Mouse (Mus musculus) lung, embryonic 15.5 days (tissue): ENCODE data around the gene Lrrc4c. TPM values are rescaled to one million over a fixed set of nuclear protein-coding genes. Genes with fewer than 3 reads are reported as not detected.

Source experiments
- ATAC-seq: fragments of 200-750 bp; cut with Nextera tagmentation; 2 replicates; pipeline ENCODE4 v1.8.0; 2017; ENCODE audit warnings: moderate number of reproducible peaks, borderline replicate concordance; ENCODE audit not compliant: low FRiP score, low TSS enrichment; ENCODE audit errors: extremely low read depth
- H3K27ac ChIP-seq: fragments of 300-500 bp; sonication (generic); 2 replicates; pipeline ENCODE4 v1.5.1; 2015; ENCODE audit warnings: moderate library complexity, mild to moderate bottlenecking, inconsistent platforms
- H3K27me3 ChIP-seq: fragments of 300-500 bp; sonication (generic); 2 replicates; pipeline ENCODE4 v1.6.1; 2015; ENCODE audit warnings: inconsistent platforms
- H3K36me3 ChIP-seq: fragments of 300-500 bp; sonication (generic); 2 replicates; pipeline ENCODE4 v1.6.1; 2015; ENCODE audit warnings: inconsistent platforms
- H3K4me1 ChIP-seq: fragments of 300-500 bp; sonication (generic); 2 replicates; pipeline ENCODE4 v1.6.1; 2015; ENCODE audit warnings: inconsistent platforms
- H3K4me2 ChIP-seq: fragments of 300-500 bp; sonication (generic); 2 replicates; pipeline ENCODE4 v1.6.1; 2015; ENCODE audit warnings: inconsistent platforms, mild to moderate bottlenecking, moderate library complexity
- H3K4me3 ChIP-seq: fragments of 300-500 bp; sonication (generic); 2 replicates; pipeline ENCODE4 v1.5.1; 2015; ENCODE audit warnings: mild to moderate bottlenecking, inconsistent platforms
- H3K9ac ChIP-seq: fragments of 300-500 bp; sonication (generic); 2 replicates; pipeline ENCODE4 v1.6.1; 2015; ENCODE audit warnings: inconsistent platforms
- H3K9me3 ChIP-seq: fragments of 300-500 bp; sonication (generic); 2 replicates; pipeline ENCODE4 v1.6.1; 2016; ENCODE audit warnings: inconsistent platforms
- WGBS: fragments of 180-500 bp; shearing (Covaris S2); methylation state at CpG from one replicate; pipeline ENCODE4 v1.1.7; 2015; 5-methylcytosine and 5-hydroxymethylcytosine counted together
- polyA plus RNA-seq: library from polyadenylated mRNA; unstranded; fragments of >200 nt; fragmentation: Nextera tagmentation; extraction: Ambion mirVana; gene quantifications from 2 replicates; pipeline ENCODE4 v1.2.1, GENCODE M21; 2015

The Lrrc4c gene
- polyA plus RNA-seq, 1 experiment from 2014 or later, result 0.72 TPM

DNA sequence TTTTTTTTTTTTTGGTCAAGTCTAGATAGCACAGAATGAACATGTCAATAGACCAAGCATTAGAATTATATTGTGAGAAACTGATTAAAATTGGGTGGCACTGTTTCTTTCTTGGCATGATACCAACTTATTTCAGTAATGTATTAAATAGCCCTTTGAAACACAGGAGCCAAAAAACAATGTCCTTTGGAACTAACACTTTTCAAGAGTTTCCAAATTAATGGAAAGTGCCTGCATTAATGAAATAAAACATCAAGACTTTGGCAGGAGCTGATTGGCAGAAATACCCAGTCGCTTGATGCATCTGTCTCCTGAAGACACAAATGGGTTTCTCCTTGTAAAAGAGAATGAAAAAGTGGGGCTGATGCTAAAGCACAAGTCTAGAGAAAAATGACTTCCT lies 1184.5 kb downstream of the Lrrc4c start:
- no peaks in the 10 kb centered on the region for H3K4me1 ChIP-seq
- no peak for ATAC-seq
- no peak overlapping the region for H3K9ac ChIP-seq
- no peaks in the 10 kb centered on the region for H3K27me3 ChIP-seq
- H3K9me3 ChIP-seq, result no peaks in the 10 kb centered on the region
- H3K4me3 ChIP-seq, result no peak overlapping the region
- WGBS, result 88% methylated on average over 1 of the region's 1 CpGs
- H3K27ac ChIP-seq, result no peak overlapping the region
- no peak overlapping the region for H3K4me2 ChIP-seq
- no peaks in the 10 kb centered on the region for H3K36me3 ChIP-seq

DNA sequence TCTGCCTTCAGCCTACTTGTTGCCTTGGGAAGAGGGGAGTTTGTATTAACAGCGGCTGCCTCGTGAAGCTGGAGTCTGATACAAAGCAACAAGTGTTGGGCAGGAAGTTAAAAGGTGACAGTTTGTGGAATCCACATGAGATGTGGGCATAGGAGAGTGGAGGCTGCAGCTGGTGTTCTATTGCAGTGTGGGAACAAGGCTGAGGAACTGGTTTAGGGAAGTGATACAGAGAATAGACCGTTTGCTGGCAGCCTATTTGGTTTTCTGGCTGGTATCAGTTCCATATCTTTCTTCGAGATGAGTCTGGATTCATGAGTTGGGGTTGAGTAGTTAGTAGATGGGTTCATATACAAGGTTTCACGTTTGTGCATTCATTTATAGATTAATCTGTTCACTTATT lies 1186.9 kb downstream of the Lrrc4c start:
- Histone ChIP-seq H3K36me3 (no peaks in the 10 kb centered on the region), H3K4me3 (no peak overlapping the region), H3K9me3 (no peaks in the 10 kb centered on the region), H3K27ac (no peak overlapping the region), H3K4me1 (no peaks in the 10 kb centered on the region), H3K4me2 (no peak overlapping the region), H3K9ac (no peak overlapping the region), H3K27me3 (no peaks in the 10 kb centered on the region)
- no peak for ATAC-seq
- WGBS, result 68% methylated on average over 5 of the region's 5 CpGs

DNA sequence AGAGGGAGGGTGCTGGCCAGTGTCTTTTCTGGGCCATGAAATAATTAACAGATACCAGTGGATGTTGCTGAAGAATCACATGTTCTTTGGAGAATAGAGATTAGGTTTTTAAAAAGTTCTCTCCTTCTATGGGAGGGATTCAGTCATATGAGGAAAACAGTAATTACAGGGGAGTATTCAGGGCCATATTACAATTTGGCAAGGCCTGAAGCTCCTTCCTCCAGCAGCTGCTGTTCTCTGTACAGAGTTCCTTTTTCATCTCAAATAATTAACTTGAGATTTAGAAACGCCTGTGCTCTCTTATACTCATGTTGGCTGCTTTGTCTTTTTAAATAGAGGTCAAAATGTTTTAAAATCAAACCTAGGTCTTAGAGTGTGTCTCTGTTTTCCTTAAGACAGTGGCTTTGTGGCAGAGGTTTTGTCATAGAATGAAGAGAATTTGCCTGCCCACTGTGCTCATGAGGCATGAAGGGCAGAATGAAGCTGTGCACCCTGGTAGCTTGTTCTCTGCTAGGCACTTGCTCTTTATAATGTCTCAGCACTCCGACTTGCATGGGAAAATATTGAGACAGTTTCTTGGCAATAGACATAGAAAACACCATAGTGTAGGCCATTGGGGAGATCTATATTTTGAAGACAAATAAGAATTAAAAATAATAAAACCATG lies 1206.4 kb downstream of the Lrrc4c start:
- WGBS, result 58% methylated on average over 2 of the region's 2 CpGs
- ATAC-seq, result no peak
- Histone ChIP-seq H3K27me3 (no peaks in the 10 kb centered on the region), H3K4me3 (no peak overlapping the region), H3K9me3 (no peaks in the 10 kb centered on the region), H3K27ac (no peak overlapping the region), H3K4me2 (no peak overlapping the region), H3K4me1 (no peaks in the 10 kb centered on the region), H3K36me3 (no peaks in the 10 kb centered on the region), H3K9ac (no peak overlapping the region)

DNA sequence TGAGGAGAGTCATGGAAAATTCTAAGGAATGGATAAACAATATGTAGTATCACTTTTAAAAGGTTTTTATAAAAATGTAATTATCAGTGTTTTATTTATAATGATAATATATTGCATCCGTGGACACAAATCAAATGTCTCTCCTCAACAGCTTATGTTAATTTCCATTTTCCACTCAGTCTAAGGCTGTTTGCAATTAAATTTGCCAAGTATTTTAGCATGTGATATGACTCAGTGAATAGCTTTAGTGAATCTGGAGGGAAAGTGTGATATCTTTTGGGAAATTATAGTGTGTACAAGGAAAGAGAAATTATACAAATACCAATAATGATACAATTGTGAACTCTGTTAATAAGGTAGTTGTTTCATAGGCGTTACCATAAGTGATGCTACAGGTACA lies 1207.1 kb downstream of the Lrrc4c start:
- H3K36me3 ChIP-seq, result no peaks in the 10 kb centered on the region

DNA sequence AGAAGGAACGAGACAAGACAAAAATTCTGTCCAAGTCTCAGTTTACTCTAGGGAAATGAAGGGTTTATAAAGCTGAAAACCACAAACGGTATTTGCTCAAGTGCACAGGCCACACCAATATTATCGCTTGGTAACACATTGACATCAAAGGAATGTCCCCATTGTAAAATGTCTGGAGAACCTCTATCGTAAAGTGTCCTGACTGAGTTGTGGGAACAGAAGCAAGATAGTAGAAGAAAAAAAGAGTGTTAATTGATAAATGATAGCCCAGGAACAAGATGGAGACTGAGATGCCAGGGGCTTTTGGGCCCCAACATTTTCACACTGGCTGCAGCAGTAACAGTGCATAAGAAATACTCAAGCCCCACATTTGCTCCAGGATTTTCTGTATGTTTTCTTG lies 1212.7 kb downstream of the Lrrc4c start:
- Histone ChIP-seq H3K9me3 (no peaks in the 10 kb centered on the region), H3K27me3 (no peaks in the 10 kb centered on the region), H3K4me3 (no peak overlapping the region), H3K27ac (no peak overlapping the region), H3K9ac (no peak overlapping the region), H3K36me3 (no peaks in the 10 kb centered on the region), H3K4me2 (no peak overlapping the region), H3K4me1 (no peaks in the 10 kb centered on the region)
- 57% methylated on average over 4 of the region's 4 CpGs for WGBS
- no peak for ATAC-seq

More for the DNA sequence above, 1207.1 kb downstream of the Lrrc4c start:
- H3K4me3 ChIP-seq, result no peak overlapping the region
- H3K27ac ChIP-seq, result no peak overlapping the region
- H3K4me2 ChIP-seq, result no peak overlapping the region
- H3K27me3 ChIP-seq, result no peaks in the 10 kb centered on the region
- H3K9me3 ChIP-seq, result no peaks in the 10 kb centered on the region
- 81% methylated on average over 2 of the region's 2 CpGs for WGBS
- no peaks in the 10 kb centered on the region for H3K4me1 ChIP-seq
- no peak for ATAC-seq
- no peak overlapping the region for H3K9ac ChIP-seq

DNA sequence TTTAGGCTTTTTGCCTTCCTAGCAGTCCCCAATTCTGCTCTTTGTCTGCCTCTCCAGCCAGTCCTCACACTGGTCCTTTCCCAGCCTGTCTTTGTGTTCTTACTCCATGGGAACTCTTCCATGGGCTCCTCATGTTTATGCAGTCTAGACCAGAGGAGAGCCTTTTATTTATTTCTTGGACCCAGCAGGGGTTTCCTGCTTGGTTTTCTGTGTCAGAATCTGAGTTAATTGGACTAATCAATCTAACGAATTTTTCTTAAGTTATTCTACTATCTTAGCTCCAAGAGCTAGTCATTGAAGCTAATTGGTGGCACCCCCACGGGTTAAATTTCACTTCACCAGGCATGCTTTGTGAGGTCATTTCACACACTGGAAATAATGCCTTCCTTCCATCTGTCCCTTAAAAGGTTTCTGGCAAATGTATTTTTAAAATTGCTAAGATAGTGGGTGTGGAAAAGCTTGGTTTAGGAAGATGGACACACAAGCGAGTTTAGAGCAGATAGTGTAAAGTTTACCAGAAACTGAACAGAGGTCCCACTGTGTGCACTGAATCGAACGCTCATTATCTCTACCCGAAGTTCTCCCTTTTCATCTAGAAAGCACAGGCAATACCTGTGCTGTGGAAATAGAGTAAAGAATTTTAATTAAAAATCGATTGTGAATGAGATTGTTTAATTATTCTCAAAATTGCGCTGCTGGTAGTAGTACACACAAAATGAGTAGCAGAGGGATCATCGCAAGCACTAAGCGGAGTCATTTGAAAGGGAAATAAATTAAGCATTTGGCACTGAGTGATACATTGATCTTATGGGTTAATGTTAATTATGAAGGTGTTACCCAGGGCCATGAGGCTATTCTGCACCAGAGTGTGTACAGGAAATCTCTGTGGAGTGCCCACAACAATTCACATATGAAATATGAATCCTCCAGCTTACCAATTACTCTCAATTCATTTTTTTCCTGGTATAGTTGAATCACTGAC lies 1226.0 kb downstream of the Lrrc4c start:
- no peaks in the 10 kb centered on the region for H3K36me3 ChIP-seq
- H3K4me2 ChIP-seq, result no peak overlapping the region
- no peak overlapping the region for H3K9ac ChIP-seq
- no peak overlapping the region for H3K4me3 ChIP-seq
- ATAC-seq, result no peak
- H3K4me1 ChIP-seq, result no peaks in the 10 kb centered on the region
- H3K9me3 ChIP-seq, result no peaks in the 10 kb centered on the region
- H3K27ac ChIP-seq, result no peak overlapping the region
- H3K27me3 ChIP-seq, result no peaks in the 10 kb centered on the region
- 74% methylated on average over 10 of the region's 10 CpGs for WGBS

DNA sequence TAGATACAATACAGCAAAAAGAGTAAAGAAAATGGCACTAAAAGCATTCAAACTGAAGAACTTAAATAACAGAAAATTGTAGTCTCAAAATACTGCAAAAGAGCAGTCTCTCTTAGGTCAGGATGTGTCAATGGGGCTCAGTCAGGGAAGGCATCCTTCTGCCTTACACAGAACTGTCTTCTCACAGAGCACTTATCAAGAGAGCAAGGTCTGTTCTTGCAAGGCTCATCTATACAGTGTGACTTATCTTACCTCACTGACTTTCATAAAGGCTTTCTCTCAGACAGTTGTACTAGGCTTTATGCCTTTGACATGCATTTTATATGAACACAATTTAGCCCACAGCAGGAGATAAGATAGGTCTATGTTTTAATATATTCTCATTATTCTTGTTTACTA lies 1226.7 kb downstream of the Lrrc4c start:
- no peaks in the 10 kb centered on the region for H3K4me1 ChIP-seq
- no peak for ATAC-seq

DNA sequence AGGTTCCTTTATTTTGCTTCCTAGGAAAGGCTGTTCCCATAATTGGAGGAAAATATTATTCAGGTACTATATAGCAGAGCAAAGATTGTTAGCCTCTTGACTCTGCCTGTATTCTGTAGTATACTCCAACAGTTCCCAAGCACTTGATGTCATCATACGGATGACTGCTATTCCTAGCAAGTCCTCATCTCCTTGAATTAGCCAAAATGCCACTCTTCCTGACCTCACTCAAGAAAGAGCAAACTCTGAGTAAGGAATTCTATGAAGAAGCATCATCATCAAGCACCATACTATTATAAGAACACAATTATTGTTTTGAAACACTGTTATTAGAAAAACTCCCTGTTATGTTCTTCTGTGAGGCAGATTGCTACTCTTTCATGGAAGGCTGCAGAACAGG lies 1228.0 kb downstream of the Lrrc4c start:
- Histone ChIP-seq H3K27me3 (no peaks in the 10 kb centered on the region), H3K4me2 (no peak overlapping the region), H3K4me1 (no peaks in the 10 kb centered on the region), H3K36me3 (no peaks in the 10 kb centered on the region), H3K9me3 (no peaks in the 10 kb centered on the region), H3K27ac (no peak overlapping the region), H3K9ac (no peak overlapping the region), H3K4me3 (no peak overlapping the region)
- WGBS, result 78% methylated on average over 1 of the region's 1 CpGs
- no peak for ATAC-seq

More for the DNA sequence above, 1226.7 kb downstream of the Lrrc4c start:
- H3K4me2 ChIP-seq, result no peak overlapping the region
- H3K27ac ChIP-seq, result no peak overlapping the region
- no peak overlapping the region for H3K9ac ChIP-seq
- H3K36me3 ChIP-seq, result no peaks in the 10 kb centered on the region
- H3K4me3 ChIP-seq, result no peak overlapping the region
- H3K9me3 ChIP-seq, result no peaks in the 10 kb centered on the region
- H3K27me3 ChIP-seq, result no peaks in the 10 kb centered on the region

DNA sequence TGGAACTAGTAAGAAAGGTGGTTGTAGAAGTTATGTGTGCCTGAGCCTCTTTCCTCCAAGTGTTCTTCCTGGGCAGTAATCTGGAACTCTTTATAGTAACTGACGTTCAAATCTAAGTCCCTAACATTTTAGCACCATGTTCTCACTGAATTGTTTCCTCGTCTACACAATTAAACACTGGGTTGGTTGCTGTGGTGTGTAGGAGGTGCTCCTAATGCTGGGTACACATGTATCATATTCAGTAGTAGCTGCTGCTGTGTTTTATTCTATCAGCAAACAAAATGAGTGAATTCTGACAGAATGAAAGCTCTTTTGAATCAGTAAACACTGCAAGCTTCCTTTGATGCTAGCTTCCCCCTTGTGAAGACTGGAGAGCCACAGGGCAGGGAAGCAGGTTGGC lies 1246.5 kb downstream of the Lrrc4c start:
- no peaks in the 10 kb centered on the region for H3K36me3 ChIP-seq
- H3K27me3 ChIP-seq, result no peaks in the 10 kb centered on the region
- WGBS, result 24% methylated on average over 2 of the region's 2 CpGs
- no peaks in the 10 kb centered on the region for H3K4me1 ChIP-seq
- H3K9me3 ChIP-seq, result no peaks in the 10 kb centered on the region
- no peak overlapping the region for H3K9ac ChIP-seq
- no peak overlapping the region for H3K4me3 ChIP-seq
- no peak overlapping the region for H3K27ac ChIP-seq
- ATAC-seq, result no peak
- H3K4me2 ChIP-seq, result no peak overlapping the region

DNA sequence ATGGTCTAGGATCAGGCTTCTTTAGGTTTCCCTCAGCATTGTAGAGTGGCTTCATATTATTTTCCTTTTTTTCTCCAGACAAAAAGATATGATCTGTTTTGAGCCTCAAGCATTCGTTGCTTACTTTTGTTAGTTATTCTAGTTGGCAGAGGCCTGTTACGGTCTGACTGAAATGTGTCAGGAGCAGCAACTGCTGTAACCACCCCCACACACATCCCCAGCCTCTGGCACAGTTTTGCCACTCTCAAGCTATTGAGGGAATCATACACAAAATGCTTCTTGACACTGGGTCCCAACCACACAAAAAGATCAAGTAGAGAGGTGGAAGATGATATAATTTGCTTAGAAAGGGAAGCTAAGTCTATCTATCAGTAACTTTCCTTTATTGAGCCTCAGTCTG lies 1251.0 kb downstream of the Lrrc4c start:
- Histone ChIP-seq H3K36me3 (no peaks in the 10 kb centered on the region), H3K27ac (no peak overlapping the region), H3K4me1 (no peaks in the 10 kb centered on the region), H3K4me3 (no peak overlapping the region), H3K9me3 (no peaks in the 10 kb centered on the region), H3K9ac (no peak overlapping the region), H3K4me2 (no peak overlapping the region), H3K27me3 (no peaks in the 10 kb centered on the region)
- no peak for ATAC-seq
- WGBS, result 88% methylated on average over 2 of the region's 2 CpGs

DNA sequence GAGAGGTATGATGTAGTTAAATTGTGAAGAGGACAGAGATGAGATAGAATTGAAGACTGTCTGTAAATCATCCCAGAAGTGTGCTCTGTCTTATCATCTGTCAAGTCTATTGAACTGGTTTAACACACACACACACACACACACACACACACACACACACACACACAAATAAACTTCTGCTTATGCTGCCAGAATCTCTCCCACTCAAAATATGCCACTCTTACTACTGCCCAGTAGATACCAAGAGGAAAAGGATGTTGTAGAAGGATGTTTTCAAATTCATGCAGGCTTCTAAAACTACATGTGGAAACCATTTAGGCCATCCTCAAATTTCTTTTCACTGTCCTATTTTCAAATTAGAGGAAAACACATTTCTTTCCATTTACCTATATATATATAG lies 1257.0 kb downstream of the Lrrc4c start:
- no peaks in the 10 kb centered on the region for H3K9me3 ChIP-seq
- H3K9ac ChIP-seq, result no peak overlapping the region
- H3K27ac ChIP-seq, result no peak overlapping the region
- no peak overlapping the region for H3K4me3 ChIP-seq
- H3K36me3 ChIP-seq, result no peaks in the 10 kb centered on the region
- H3K4me2 ChIP-seq, result no peak overlapping the region
- no peak for ATAC-seq
- no peaks in the 10 kb centered on the region for H3K4me1 ChIP-seq
- H3K27me3 ChIP-seq, result no peaks in the 10 kb centered on the region

DNA sequence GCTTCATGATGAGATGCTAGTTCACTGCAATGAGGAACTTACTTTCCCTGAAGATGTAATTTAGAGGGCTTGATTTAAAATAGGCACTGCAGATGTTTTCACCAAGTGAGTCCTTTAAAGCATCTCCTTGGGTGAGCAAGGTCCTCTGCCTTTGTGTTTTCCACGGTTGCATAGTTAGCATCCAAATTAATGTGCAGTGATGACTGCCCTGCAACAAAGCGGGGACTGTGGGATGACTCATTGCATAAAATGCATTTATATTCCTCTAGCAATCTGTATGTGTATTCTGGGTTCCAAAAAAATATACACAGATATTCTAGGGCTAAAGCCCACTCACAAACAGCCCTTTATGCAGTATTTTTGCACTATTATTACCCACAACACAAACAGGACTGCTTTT lies 1263.2 kb downstream of the Lrrc4c start:
- no peaks in the 10 kb centered on the region for H3K27me3 ChIP-seq
- H3K9ac ChIP-seq, result no peak overlapping the region
- no peaks in the 10 kb centered on the region for H3K9me3 ChIP-seq
- no peak overlapping the region for H3K4me3 ChIP-seq
- no peak overlapping the region for H3K27ac ChIP-seq
- ATAC-seq, result no peak
- 76% methylated on average over 2 of the region's 2 CpGs for WGBS
- H3K36me3 ChIP-seq, result no peaks in the 10 kb centered on the region
- no peak overlapping the region for H3K4me2 ChIP-seq
- H3K4me1 ChIP-seq, result no peaks in the 10 kb centered on the region
